Mouse (Mus musculus) liver, embryonic 14.5 days (tissue): Measurements from ENCODE around the gene Trim9.

Source experiments
- CTCF ChIP-seq: IDR thresholded peaks from 2 replicates; pipeline ENCODE4 v1.5.1; 2016; ENCODE audit warnings: antibody characterized with exemption, low read depth, control low read depth
- EP300 ChIP-seq: IDR thresholded peaks from 2 replicates; pipeline ENCODE4 v1.6.1; 2016; ENCODE audit warnings: antibody characterized with exemption, low read depth

DNA sequence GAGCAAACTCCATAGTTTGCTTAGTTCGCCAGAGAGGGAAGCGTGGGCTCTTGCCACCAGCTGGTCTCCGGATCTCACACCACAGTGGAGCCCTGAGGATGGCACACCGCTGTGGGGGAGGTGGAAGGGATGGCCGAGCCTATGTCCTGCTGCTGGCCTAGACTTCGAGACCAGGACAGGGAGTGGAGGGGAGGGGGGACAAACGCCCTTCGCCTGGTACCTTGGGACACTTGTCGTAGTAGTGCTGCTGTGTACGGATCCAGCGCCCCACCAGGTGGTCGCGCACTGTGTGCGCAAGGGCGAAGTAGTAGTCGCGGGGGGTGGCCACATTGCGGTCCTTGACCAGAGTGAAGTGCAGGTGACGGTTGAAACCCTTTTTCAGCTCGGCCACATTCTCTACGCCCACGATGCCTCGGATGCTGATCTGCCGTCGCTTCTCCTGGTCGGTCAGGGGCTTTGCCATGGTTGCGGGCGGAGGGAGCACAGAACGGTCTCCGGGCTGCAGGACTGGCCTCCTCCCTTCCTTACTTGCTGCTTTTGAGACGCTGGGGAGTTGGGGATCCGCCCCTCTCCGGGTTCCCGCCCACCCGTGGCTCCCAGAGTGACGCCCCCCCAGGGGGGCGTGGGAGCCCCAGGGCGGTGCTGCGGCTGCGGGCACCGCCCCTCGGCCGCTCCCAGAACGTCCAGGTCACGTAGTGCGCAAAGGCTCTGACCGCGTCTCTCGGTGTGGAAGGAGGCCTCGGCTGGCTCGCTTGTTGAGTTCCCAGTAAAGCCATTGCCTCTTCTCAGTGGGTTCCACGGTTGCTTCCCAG, 120.1 kb downstream of the Trim9 start:
- TF ChIP-seq CTCF (0 out of 2 replicates have a peak, but pooled peaks have one; percentile 6), EP300 (peak; percentile 50)
